Mouse (Mus musculus): ENCODE measurements around the gene Gm20388.

GRCm38 (mm10) chr8:120243916-120244451, 333.3 kb downstream of the Gm20388 start:
- TF ChIP-seq CHD2 (IDR thresholded peaks at IDR 0.05; ENCODE audit: low read depth, low read length): no peak
- no peak for TF ChIP-seq ZNF384 (IDR thresholded peaks at IDR 0.05; ENCODE audit: low read depth, low read length)
- TF ChIP-seq HCFC1 (IDR thresholded peaks at IDR 0.05; ENCODE audit: borderline replicate concordance, insufficient read depth, low read length): no peak
- no peak for TF ChIP-seq ZC3H11A (IDR thresholded peaks at IDR 0.05; ENCODE audit: borderline replicate concordance, low read depth, low read length)
